Mouse (Mus musculus) CH12.LX (cell line): ENCODE data around the gene Ece1. TPM values are rescaled to one million over a fixed set of nuclear protein-coding genes. Genes with fewer than 3 reads are reported as not detected.
A peak's percentile ranks its signal among the peaks of the same experiment; 100 is the strongest.

Experiments used
- DNase-seq: peaks from one replicate; pipeline ENCODE4 v3.0.0-alpha.2; 2013; ENCODE audit errors: extremely low read depth
- H3K27ac ChIP-seq: 2 replicates; pipeline ENCODE4 v1.5.1; 2012; ENCODE audit warnings: low read depth, mild to moderate bottlenecking, control low read depth, moderate library complexity; ENCODE audit not compliant: insufficient read depth
- H3K27me3 ChIP-seq: replicated peaks from 2 replicates; pipeline ENCODE3; 2012; ENCODE audit warnings: inconsistent platforms
- H3K36me3 ChIP-seq, 2 experiments: replicated peaks in 1 of 2; 2 replicates each; pipeline versions ENCODE3 to v1.6.1; 2012; ENCODE audit warnings: inconsistent platforms in 1 of 2, low read length in 1 of 2, mild to moderate bottlenecking in 1 of 2, mixed read lengths in 1 of 2, moderate library complexity in 1 of 2; ENCODE audit not compliant: control insufficient read depth in 1 of 2, insufficient read depth in 1 of 2
- H3K4me1 ChIP-seq, 2 experiments: 2 replicates each; pipeline ENCODE4 v1.6.1; 2012; ENCODE audit warnings: inconsistent platforms in 1 of 2, moderate library complexity in 1 of 2; ENCODE audit not compliant: insufficient read depth in 2 of 2, control insufficient read depth in 1 of 2
- H3K4me2 ChIP-seq: 2 replicates; pipeline ENCODE4 v1.6.1; 2012; ENCODE audit warnings: low read depth, mild to moderate bottlenecking, control low read depth; ENCODE audit not compliant: poor library complexity, insufficient read depth, severe bottlenecking
- H3K4me3 ChIP-seq, 3 experiments: fragments of 150-350 bp in 1 of 3; sonication (generic) in 1 of 3; replicated peaks in 1 of 3; 2 replicates each; pipeline versions ENCODE3 to v1.5.1; 2011 to 2012; ENCODE audit warnings: low read depth in 2 of 3, low read length in 2 of 3, mild to moderate bottlenecking in 2 of 3, moderate library complexity in 2 of 3, control low read depth in 1 of 3, improper control_type of control experiment in 1 of 3, inconsistent platforms in 1 of 3, mixed read lengths in 1 of 3; ENCODE audit not compliant: poor library complexity in 1 of 3
- H3K79me2 ChIP-seq: replicated peaks from 2 replicates; pipeline ENCODE4 v1.6.1; 2012; ENCODE audit warnings: mild to moderate bottlenecking, moderate library complexity; ENCODE audit not compliant: control insufficient read depth, poor library complexity, insufficient read depth, severe bottlenecking; ENCODE audit errors: extremely low read depth
- H3K9ac ChIP-seq: 2 replicates; pipeline ENCODE4 v1.6.1; 2012; ENCODE audit warnings: low read depth, mild to moderate bottlenecking, control low read depth, moderate library complexity; ENCODE audit not compliant: insufficient read depth
- H3K9me3 ChIP-seq: replicated peaks from 2 replicates; pipeline ENCODE3; 2012; ENCODE audit warnings: low read length, inconsistent platforms, mixed read lengths
- CHD2 ChIP-seq: IDR thresholded peaks from 2 replicates; pipeline ENCODE4 v1.6.1; 2011; ENCODE audit warnings: low read length, improper control_type of control experiment
- CTCF ChIP-seq, 2 experiments: IDR thresholded peaks in 1 of 2; conservative IDR thresholded peaks in 1 of 2; 2 replicates each; pipeline ENCODE4 v1.5.1; 2011 to 2012; ENCODE audit warnings: low read depth in 2 of 2, low read length in 2 of 2, improper control_type of control experiment in 1 of 2, inconsistent platforms in 1 of 2, mild to moderate bottlenecking in 1 of 2, moderate library complexity in 1 of 2
- EP300 ChIP-seq: IDR thresholded peaks from 2 replicates; pipeline ENCODE4 v1.6.1; 2011; ENCODE audit warnings: low read length, improper control_type of control experiment
- GABPA ChIP-seq: IDR thresholded peaks from 2 replicates; pipeline ENCODE4 v1.6.1; 2012; ENCODE audit warnings: low read depth, low read length, improper control_type of control experiment, inconsistent platforms; ENCODE audit not compliant: insufficient replicate concordance
- IRF4 ChIP-seq: IDR thresholded peaks from 2 replicates; pipeline ENCODE4 v1.6.1; 2014; ENCODE audit warnings: low read depth, mild to moderate bottlenecking, inconsistent platforms, low read length, improper control_type of control experiment
- JUN ChIP-seq: IDR thresholded peaks from 2 replicates; pipeline ENCODE4 v1.6.1; 2011; ENCODE audit warnings: low read depth, mild to moderate bottlenecking, low read length, improper control_type of control experiment, moderate library complexity; ENCODE audit not compliant: insufficient read depth
- JUND ChIP-seq: conservative IDR thresholded peaks from 2 replicates; pipeline ENCODE4 v1.6.1; 2011; ENCODE audit warnings: low read depth, low read length, improper control_type of control experiment
- MAX ChIP-seq: IDR thresholded peaks from 2 replicates; pipeline ENCODE4 v1.6.1; 2011; ENCODE audit warnings: low read length, improper control_type of control experiment
- MEF2A ChIP-seq: IDR thresholded peaks from 2 replicates; pipeline ENCODE4 v1.6.1; 2014; ENCODE audit warnings: low read depth, mild to moderate bottlenecking, inconsistent platforms, low read length, improper control_type of control experiment, borderline replicate concordance
- MYC ChIP-seq: IDR thresholded peaks from 2 replicates; pipeline ENCODE4 v1.6.1; 2011; ENCODE audit warnings: low read depth, mild to moderate bottlenecking, improper control_type of control experiment, low read length
- NELFE ChIP-seq: IDR thresholded peaks from 2 replicates; pipeline ENCODE4 v1.6.1; 2011; ENCODE audit warnings: low read depth, low read length, improper control_type of control experiment
- POLR2AphosphoS2 ChIP-seq: IDR thresholded peaks from 2 replicates; pipeline ENCODE4 v1.6.1; 2011; ENCODE audit warnings: low read depth, low read length, improper control_type of control experiment
- SIN3A ChIP-seq: IDR thresholded peaks from 2 replicates; pipeline ENCODE4 v1.6.1; 2012; ENCODE audit warnings: low read length, improper control_type of control experiment, inconsistent platforms
- SMC3 ChIP-seq: IDR thresholded peaks from 2 replicates; pipeline ENCODE4 v1.6.1; 2011; ENCODE audit warnings: low read depth, low read length, improper control_type of control experiment
- TBP ChIP-seq: conservative IDR thresholded peaks from 2 replicates; pipeline ENCODE4 v1.6.1; 2011; ENCODE audit warnings: low read depth, low read length, improper control_type of control experiment
- USF1 ChIP-seq: IDR thresholded peaks from 2 replicates; pipeline ENCODE4 v1.6.1; 2014; ENCODE audit warnings: low read depth, mild to moderate bottlenecking, inconsistent platforms, low read length, improper control_type of control experiment
- USF2 ChIP-seq: conservative IDR thresholded peaks from 2 replicates; pipeline ENCODE4 v1.6.1; 2011; ENCODE audit warnings: low read depth, low read length, improper control_type of control experiment
- dilution Hi-C: fragments of 300-500 bp; cut with MboI; formaldehyde crosslinking; loops from 2 replicates; pipeline ENCODE4 v1.14.3; 2020; ENCODE audit warnings: low sequenced_read_pairs; ENCODE audit not compliant: extremely low pct_unique_long_range_greater_than_20kb, extremely low pct_ligation_motif_present
- in situ Hi-C: fragments of 300-500 bp; cut with MboI; formaldehyde crosslinking; loops from 3 replicates; pipeline ENCODE4 v1.14.3; 2019; ENCODE audit warnings: low sequenced_read_pairs, low pct_ligation_motif_present, low pct_unique_long_range_greater_than_20kb, mixed read lengths
- polyA plus RNA-seq: library from polyadenylated mRNA; unstranded; fragments of >175 nt; gene quantifications from 2 replicates; pipeline ENCODE4 v1.2.1, GENCODE M21; 2012; ENCODE audit warnings: low read depth; ENCODE audit not compliant: insufficient read length
- total RNA-seq, 2 experiments: library from RNA; depleted of rRNA; stranded (reverse); fragments of 300-350 nt in 1 of 2; fragments of >200 nt in 1 of 2; gene quantifications; 2 replicates each; pipeline ENCODE4 v1.2.3; 2012 to 2014

Gene Ece1
- total and polyA plus RNA-seq, 3 experiments, result 0.12 to 10.0 (median 0.16) TPM

DNA sequence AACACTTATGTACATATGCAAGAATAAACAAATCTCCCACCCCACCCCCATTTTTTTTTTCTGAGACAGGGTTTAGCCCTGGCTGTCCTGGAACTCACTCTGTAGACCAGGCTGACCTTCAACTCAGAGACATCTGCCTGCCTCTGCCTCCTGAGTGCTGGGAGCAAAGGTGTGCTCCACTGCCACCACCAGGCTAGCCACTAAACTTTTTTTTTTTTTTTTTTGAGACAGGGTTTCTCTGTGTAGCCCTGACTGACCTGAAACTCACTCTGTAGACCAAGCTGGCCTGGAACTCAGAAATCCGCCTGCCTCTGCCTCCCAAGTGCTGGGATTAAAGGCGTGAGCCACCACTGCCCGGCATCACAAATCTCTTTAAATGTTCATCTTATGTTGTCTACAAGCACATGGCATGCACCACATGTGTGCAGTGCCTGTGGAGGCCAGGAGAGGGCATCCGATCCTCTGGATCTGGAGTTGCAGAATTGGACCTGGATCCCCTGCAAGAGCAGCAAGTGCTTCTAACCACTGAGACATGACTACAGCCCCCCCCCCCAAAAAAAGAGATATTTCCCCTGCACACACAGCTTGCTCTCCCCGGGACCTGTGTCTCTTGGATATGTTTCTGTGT is 48.5 kb downstream of the Ece1 start:
- Histone ChIP-seq H3K4me1 (peaks cover 8 to 12% of the 10 kb centered on the region in 2 experiments), H3K27me3 (peaks cover 69% of the 10 kb centered on the region), H3K9ac (no peak overlapping the region), H3K36me3 (no peaks in the 10 kb centered on the region), H3K4me3 (no peak overlapping the region), H3K4me2 (no peak overlapping the region), H3K9me3 (no peaks in the 10 kb centered on the region), H3K27ac (no peak overlapping the region), H3K79me2 (no peaks in the 10 kb centered on the region)
- TF ChIP-seq JUN, result no peak
- TF ChIP-seq JUND, result no peak
- no peak for TF ChIP-seq POLR2AphosphoS2
- TF ChIP-seq EP300, result no peak
- no peak for TF ChIP-seq TBP
- TF ChIP-seq SIN3A, result no peak
- 0 out of 2 replicates have a peak, but pooled peaks have one; percentile 24 for TF ChIP-seq MYC
- TF ChIP-seq NELFE, result no peak
- peak in 1 of 2 experiments; percentile 24; a peak in 2 of 4 replicates for TF ChIP-seq CTCF (conservative IDR thresholded peaks at IDR 0.05 in 1 of 2, IDR thresholded peaks at IDR 0.05 in 1 of 2; ENCODE audit: low read depth in 2 of 2, low read length in 2 of 2)
- in situ Hi-C loops (no loop called here), dilution Hi-C loops (no loop called here)
- DNase-seq, result peak; percentile 8

DNA sequence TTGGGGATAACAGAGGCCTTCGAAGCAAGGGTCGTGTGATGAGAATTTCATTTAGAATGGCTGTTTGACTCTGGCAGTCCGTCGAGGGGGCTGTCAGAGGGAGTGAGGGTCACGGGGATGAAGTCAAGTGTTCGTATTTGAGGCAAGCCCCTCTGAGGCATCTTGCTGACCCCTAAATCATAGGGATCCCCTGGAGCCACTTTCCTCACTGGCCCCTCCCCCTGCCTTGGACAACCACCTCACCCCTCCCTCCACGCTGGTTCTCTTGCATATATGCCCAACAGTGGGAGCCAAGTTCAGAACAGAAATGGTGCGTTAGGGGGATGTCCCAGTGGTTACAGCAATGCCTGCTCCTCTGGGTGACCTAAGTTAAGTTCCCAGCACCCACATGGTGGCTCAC is 49.6 kb downstream of the Ece1 start:
- no peaks in the 10 kb centered on the region for H3K36me3 ChIP-seq
- dilution Hi-C loops, result no loop called here
- H3K4me3 ChIP-seq, result no peak overlapping the region
- no peak overlapping the region for H3K4me2 ChIP-seq
- in situ Hi-C loops, result no loop called here
- H3K9ac ChIP-seq, result no peak overlapping the region
- H3K27ac ChIP-seq, result no peak overlapping the region
- H3K9me3 ChIP-seq, result no peaks in the 10 kb centered on the region
- no peaks in the 10 kb centered on the region for H3K79me2 ChIP-seq
- TF ChIP-seq MAX (no peak), IRF4 (no peak), CHD2 (no peak)
- no peak for DNase-seq
- H3K27me3 ChIP-seq, result peaks cover 66% of the 10 kb centered on the region
- H3K4me1 ChIP-seq, result peaks cover 8 to 12% of the 10 kb centered on the region in 2 experiments

DNA sequence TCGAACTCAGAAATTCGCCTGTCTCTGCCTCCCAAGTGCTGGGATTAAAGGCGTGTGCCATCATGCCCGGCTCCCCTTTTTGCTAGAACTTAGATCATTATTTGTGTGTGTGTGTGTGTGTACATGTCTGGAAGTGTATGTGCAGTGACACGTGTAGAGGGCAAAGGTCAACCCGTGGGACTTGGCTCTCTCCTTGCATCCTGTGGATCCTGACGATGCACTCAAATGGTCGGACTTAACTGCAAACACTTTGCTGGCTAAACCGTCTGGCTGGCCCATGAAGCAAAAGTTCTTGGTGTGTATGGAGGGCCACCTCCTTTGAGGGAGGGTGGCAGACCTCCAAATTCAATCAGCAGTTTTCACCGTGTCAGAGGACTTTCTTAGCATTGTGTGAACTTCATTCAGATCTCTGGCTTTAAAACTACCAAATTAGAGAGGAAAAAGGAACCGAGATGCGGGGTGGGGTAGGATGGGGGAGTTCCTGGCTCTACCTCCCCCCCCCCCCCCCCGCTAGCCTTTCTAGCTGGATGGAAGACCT is 50.8 kb downstream of the Ece1 start:
- no peak overlapping the region for H3K9ac ChIP-seq
- H3K36me3 ChIP-seq, result no peaks in the 10 kb centered on the region
- H3K4me1 ChIP-seq, result peaks cover 8 to 20% of the 10 kb centered on the region in 2 experiments
- H3K27ac ChIP-seq, result no peak overlapping the region
- in situ Hi-C loops, result no loop called here
- dilution Hi-C loops, result no loop called here
- H3K4me2 ChIP-seq, result no peak overlapping the region
- TF ChIP-seq SMC3, result no peak
- TF ChIP-seq JUN, result no peak
- no peak for TF ChIP-seq CTCF (conservative IDR thresholded peaks at IDR 0.05 in 1 of 2, IDR thresholded peaks at IDR 0.05 in 1 of 2; ENCODE audit: low read depth in 2 of 2, low read length in 2 of 2)
- no peak for TF ChIP-seq USF1
- TF ChIP-seq GABPA, result no peak
- TF ChIP-seq USF2, result no peak
- no peak for TF ChIP-seq MAX
- TF ChIP-seq TBP, result no peak
- no peak for TF ChIP-seq MEF2A
- DNase-seq, result no peak
- H3K9me3 ChIP-seq, result no peaks in the 10 kb centered on the region
- H3K4me3 ChIP-seq, result no peak overlapping the region
- no peaks in the 10 kb centered on the region for H3K79me2 ChIP-seq
- H3K27me3 ChIP-seq, result peaks cover 69% of the 10 kb centered on the region
